Mouse (Mus musculus) brain, embryonic 18.5 days (tissue): Measurements from ENCODE around the gene Olfr675.
"Not testable (repeated sequence)": the region's sequence is repeated elsewhere in the genome, so short reads cannot be mapped to it uniquely, and the experiment has no call there.

ENCODE experiments used
- DNase-seq: peaks from one replicate; pipeline ENCODE4 v3.0.0-alpha.2; 2012; ENCODE audit warnings: low read depth, low spot score

Gene Olfr675

GRCm38 (mm10) chr7:105028360-105028759, at the start of gene Olfr675:
Gene Olfr675 (minus strand): TSS chr7:105028460.
- DNase-seq: no peak

DNA sequence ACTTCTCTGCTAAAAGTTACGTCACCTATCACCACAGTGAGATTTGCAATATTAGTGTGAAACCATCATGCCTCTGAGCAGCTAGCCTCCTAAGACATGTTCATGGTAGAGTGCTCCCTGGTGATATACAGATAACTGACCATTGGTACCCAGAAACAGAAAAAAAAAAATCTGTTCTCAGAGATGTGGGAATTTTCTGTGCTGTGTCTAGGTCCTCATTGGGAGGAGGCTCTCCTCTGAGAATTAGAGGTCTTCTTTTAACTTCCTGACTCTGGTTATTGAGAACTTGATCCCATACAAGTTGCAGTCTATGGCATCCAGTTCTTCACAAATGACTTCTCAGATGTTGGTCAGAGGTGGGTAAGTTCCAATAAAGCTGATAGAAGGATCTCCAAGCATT, 35.9 kb upstream of the Olfr675 start, which contains the start of gene Olfr678:
Gene Olfr678 (plus strand): TSS at position 301 of the 400 bp plus-strand sequence.
- DNase-seq: no peak

DNA sequence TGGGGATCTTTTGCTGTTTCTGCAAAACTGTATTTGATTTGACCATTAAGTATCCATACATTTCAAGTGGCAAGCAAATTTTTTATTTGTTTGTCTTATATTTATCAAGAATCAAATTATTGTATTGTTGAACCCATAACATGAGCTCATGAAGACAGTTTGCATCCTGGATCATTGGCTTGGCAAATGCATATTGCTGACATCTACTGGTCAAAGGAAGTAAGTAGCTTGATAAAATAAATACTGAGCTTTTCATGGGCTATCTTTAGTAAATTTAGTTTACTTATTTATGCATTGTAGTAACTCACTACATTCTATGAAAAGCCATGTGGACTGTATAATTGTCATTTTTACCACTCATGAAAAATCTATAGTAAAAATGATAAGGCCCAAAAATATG, 30.7 kb upstream of the Olfr675 start:
- no peak for DNase-seq

GRCm38 (mm10) chr7:105033836-105034235, 5.6 kb upstream of the Olfr675 start:
- not testable (repeated sequence) for DNase-seq

- DNase-seq: no peak
Observed at GRCm38 (mm10) chr7:105032398-105032797, 4.1 kb upstream of the Olfr675 start, which contains the start of gene Olfr676. Gene Olfr676 (plus strand): TSS chr7:105032698.

DNA sequence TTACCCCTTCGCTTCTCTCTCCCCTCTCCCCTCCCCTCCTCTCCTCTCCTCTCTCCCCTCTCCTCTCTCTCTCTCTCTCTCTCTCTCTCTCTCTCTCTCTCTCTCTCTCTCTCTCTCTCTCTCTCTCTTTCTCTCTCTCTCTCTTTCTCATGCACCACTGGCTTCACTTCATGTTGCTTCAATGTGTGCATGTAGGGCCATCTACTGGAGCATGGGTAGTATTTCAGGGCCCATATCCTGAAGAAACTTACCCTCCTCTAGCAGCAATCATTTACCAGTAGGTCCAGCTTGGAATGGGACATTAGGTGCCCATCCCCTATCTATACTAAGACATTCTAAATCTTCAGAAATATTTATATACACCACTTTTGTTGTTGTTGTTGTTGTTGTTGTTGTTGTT, 5.7 kb downstream of the Olfr675 start:
- no peak for DNase-seq

- DNase-seq: no peak
Observed at GRCm38 (mm10) chr7:105001929-105002328, 26.3 kb downstream of the Olfr675 start, which contains the start of gene Olfr672. Gene Olfr672 (minus strand): TSS chr7:105002029.

- DNase-seq: no peak
Observed at GRCm38 (mm10) chr7:104979026-104979425, 49.2 kb downstream of the Olfr675 start, which contains the start of gene Olfr671. Gene Olfr671 (minus strand): TSS chr7:104979126.

- DNase-seq: not testable (repeated sequence)
Observed at GRCm38 (mm10) chr7:104972507-104972906, 55.8 kb downstream of the Olfr675 start.
